Mouse (Mus musculus) stomach, postnatal 0 days (tissue): ENCODE results near the gene Mtfr1l. TPM values are rescaled to one million over a fixed set of nuclear protein-coding genes. Genes with fewer than 3 reads are reported as not detected.

Source experiments
- ATAC-seq: fragments of 200-750 bp; cut with Nextera tagmentation; 2 replicates; pipeline ENCODE4 v1.8.0; 2017; ENCODE audit not compliant: low FRiP score, low TSS enrichment
- DNase-seq: peaks from one replicate; pipeline ENCODE4 v3.0.0-alpha.2; 2016; ENCODE audit warnings: low spot score
- H3K27ac ChIP-seq: fragments of 300-500 bp; sonication (generic); replicated peaks from 2 replicates; pipeline ENCODE4 v1.5.1; 2014; ENCODE audit warnings: mild to moderate bottlenecking, control low read depth
- H3K27me3 ChIP-seq: fragments of 300-500 bp; sonication (generic); 2 replicates; pipeline ENCODE4 v1.6.1; 2014; ENCODE audit warnings: low read length; ENCODE audit not compliant: control insufficient read depth, insufficient read depth
- H3K36me3 ChIP-seq: fragments of 300-500 bp; sonication (generic); 2 replicates; pipeline ENCODE4 v1.6.1; 2014; ENCODE audit warnings: low read length, mixed read lengths; ENCODE audit not compliant: control insufficient read depth, insufficient read depth
- H3K4me1 ChIP-seq: fragments of 300-500 bp; sonication (generic); replicated peaks from 2 replicates; pipeline ENCODE4 v1.6.1; 2014; ENCODE audit warnings: antibody characterized with exemption; ENCODE audit not compliant: control insufficient read depth, insufficient read depth
- H3K4me2 ChIP-seq: fragments of 300-500 bp; sonication (generic); replicated peaks from 2 replicates; pipeline ENCODE4 v1.6.1; 2014; ENCODE audit warnings: low read depth, mild to moderate bottlenecking, control low read depth, moderate library complexity
- H3K4me3 ChIP-seq: fragments of 300-500 bp; sonication (generic); 2 replicates; pipeline ENCODE4 v1.5.1; 2014; ENCODE audit warnings: low read depth, low read length, control low read depth
- H3K9ac ChIP-seq: fragments of 300-500 bp; sonication (generic); 2 replicates; pipeline ENCODE4 v1.6.1; 2014; ENCODE audit warnings: mild to moderate bottlenecking, low read length, control low read depth, mixed read lengths
- H3K9me3 ChIP-seq: fragments of 300-500 bp; sonication (generic); 2 replicates; pipeline ENCODE4 v1.6.1; 2016; ENCODE audit warnings: low read length; ENCODE audit not compliant: control insufficient read depth
- CTCF ChIP-seq: IDR thresholded peaks from 2 replicates; pipeline ENCODE4 v1.5.1; 2016; ENCODE audit warnings: antibody characterized with exemption, low read depth, mild to moderate bottlenecking, moderate library complexity
- EP300 ChIP-seq: optimal IDR thresholded peaks from 2 replicates; pipeline ENCODE3; 2016; ENCODE audit warnings: antibody characterized with exemption
- WGBS: fragments of 180-500 bp; shearing (Covaris S2); extraction: QIAGEN DNeasy Blood & Tissue Kit; methylation state at CpG from one replicate; pipeline ENCODE4 v1.1.7; 2014; 5-methylcytosine and 5-hydroxymethylcytosine counted together
- polyA plus RNA-seq: library from polyadenylated mRNA; unstranded; fragments of >200 nt; fragmentation: Nextera tagmentation; extraction: Ambion mirVana; gene quantifications from 2 replicates; pipeline ENCODE4 v1.2.1, GENCODE M21; 2015

Gene Mtfr1l
- polyA plus RNA-seq, 1 experiment from 2014 or later = 64.7 TPM

GRCm38 (mm10) chr4:134543261-134543660, 8.1 kb upstream of the Mtfr1l start:
- Histone ChIP-seq H3K4me1 (0 out of 2 replicates have a peak, but pooled peaks cover 3% of the 10 kb centered on the region), H3K27ac (no peak overlapping the region), H3K9ac (no peak overlapping the region), H3K4me2 (no peak overlapping the region), H3K9me3 (no peaks in the 10 kb centered on the region), H3K27me3 (no peaks in the 10 kb centered on the region), H3K36me3 (peaks cover 14% of the 10 kb centered on the region), H3K4me3 (no peak overlapping the region)
- WGBS = 3% methylated on average over 5 of the region's 5 CpGs
- no peak for TF ChIP-seq EP300
- TF ChIP-seq CTCF = peak; percentile 99
- ATAC-seq = peak; percentile 75
- DNase-seq = peak; percentile 96

DNA sequence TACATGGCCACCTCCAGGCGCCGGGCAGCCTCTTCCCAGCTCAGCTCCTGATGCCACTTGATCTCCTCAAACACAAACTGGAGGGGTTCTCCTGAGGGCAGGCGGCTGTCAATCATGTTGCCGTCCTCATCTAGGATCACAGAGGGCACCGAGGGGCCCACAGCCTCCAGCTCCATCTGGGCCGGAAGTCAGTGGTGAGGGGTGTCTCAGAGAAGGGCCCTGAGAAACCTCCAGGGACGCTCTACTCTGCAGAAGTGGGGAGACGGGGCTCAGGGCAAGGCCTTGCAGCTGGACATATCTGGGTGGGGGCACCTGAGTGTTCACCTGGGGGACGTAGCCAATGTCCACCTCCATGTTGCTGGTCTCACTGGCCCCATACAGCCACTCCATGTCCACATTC, 7.5 kb upstream of the Mtfr1l start:
- no peak overlapping the region for H3K4me3 ChIP-seq
- DNase-seq (no peak), ATAC-seq (no peak)
- H3K9ac ChIP-seq = no peak overlapping the region
- H3K4me2 ChIP-seq = no peak overlapping the region
- TF ChIP-seq EP300 (no peak), CTCF (no peak)
- H3K27ac ChIP-seq = no peak overlapping the region
- no peaks in the 10 kb centered on the region for H3K9me3 ChIP-seq
- peaks cover 14% of the 10 kb centered on the region for H3K36me3 ChIP-seq
- WGBS = 91% methylated on average over 9 of the region's 9 CpGs
- H3K27me3 ChIP-seq = no peaks in the 10 kb centered on the region
- 0 out of 2 replicates have a peak, but pooled peaks cover 3% of the 10 kb centered on the region for H3K4me1 ChIP-seq

GRCm38 (mm10) chr4:134538997-134539580, 3.9 kb upstream of the Mtfr1l start:
- H3K36me3 ChIP-seq = peaks cover 6% of the 10 kb centered on the region
- DNase-seq (no peak), ATAC-seq (no peak)
- no peak overlapping the region for H3K4me3 ChIP-seq
- no peak overlapping the region for H3K9ac ChIP-seq
- H3K4me2 ChIP-seq = no peak overlapping the region
- 82% methylated on average over 10 of the region's 10 CpGs for WGBS
- no peak for TF ChIP-seq CTCF
- no peaks in the 10 kb centered on the region for H3K4me1 ChIP-seq
- H3K27me3 ChIP-seq = no peaks in the 10 kb centered on the region
- no peak overlapping the region for H3K27ac ChIP-seq
- H3K9me3 ChIP-seq = no peaks in the 10 kb centered on the region

DNA sequence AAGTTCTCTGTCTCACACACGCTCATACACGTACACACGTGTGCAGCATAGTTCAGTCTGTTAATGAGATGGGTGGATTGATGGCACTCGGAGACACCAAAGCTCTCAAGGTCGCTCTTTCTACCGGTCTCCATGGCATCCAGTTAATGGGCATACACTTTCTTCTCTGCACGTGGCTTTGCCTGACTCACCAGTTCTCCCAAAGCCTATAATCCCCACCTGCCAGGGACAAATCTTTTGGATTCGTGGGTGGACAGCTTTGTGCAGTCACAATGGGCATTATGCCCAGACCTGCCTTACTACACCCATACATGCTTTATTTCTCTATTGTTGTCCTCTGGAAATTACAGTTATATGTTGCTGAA, 582 bp upstream of the Mtfr1l start:
- Histone ChIP-seq H3K27ac (peak overlapping the region; percentile 92), H3K36me3 (peaks cover 6% of the 10 kb centered on the region), H3K9me3 (no peaks in the 10 kb centered on the region), H3K9ac (peak overlapping the region; percentile 88), H3K4me2 (peak overlapping the region; percentile 99), H3K27me3 (no peaks in the 10 kb centered on the region), H3K4me1 (no peaks in the 10 kb centered on the region), H3K4me3 (peak overlapping the region; percentile 81)
- WGBS = 1% methylated on average over 8 of the region's 8 CpGs
- peak; percentile 46 for DNase-seq
- TF ChIP-seq CTCF = no peak
- ATAC-seq = peak; percentile 6; the same call in 1 of the 2 replicates

- TF ChIP-seq EP300 (no peak), CTCF (no peak; the same call in 1 of the 2 replicates)
- Histone ChIP-seq H3K4me2 (peak overlapping the region; percentile 99), H3K27ac (peak overlapping the region; percentile 92), H3K4me1 (no peaks in the 10 kb centered on the region), H3K4me3 (peak overlapping the region; percentile 81), H3K36me3 (peaks cover 6% of the 10 kb centered on the region; the same call in 1 of the 2 replicates), H3K9me3 (no peaks in the 10 kb centered on the region), H3K27me3 (no peaks in the 10 kb centered on the region), H3K9ac (peak overlapping the region; percentile 88)
- under 1% methylated on average over 50 of the region's 57 CpGs for WGBS
- ATAC-seq (peak; percentile 1; the same call in 1 of the 2 replicates), DNase-seq (peak; percentile 81)
Measured at GRCm38 (mm10) chr4:134534124-134534886, 882 bp downstream of the Mtfr1l start.

DNA sequence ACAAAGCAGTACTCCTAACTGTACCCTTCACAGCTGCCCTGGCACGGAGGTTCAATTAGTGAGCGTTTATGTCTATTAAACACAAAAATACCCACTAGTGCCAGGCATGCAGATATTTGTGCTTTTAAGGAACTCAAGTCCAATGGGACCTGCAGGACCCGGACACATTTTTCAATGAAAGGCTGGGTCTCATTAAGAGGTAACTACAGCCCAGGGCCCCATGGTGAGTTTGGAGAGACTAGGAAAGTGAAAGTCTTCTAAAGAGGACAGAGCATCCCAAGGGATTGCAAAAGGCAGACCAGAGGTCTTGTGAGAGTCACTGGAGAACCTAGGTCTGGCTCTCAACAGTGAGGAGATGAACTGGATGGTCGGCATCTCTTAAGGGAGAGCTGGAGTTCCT, 1.8 kb downstream of the Mtfr1l start:
- H3K4me1 ChIP-seq = no peaks in the 10 kb centered on the region
- no peak for DNase-seq
- WGBS = 74% methylated on average over 4 of the region's 4 CpGs
- no peak overlapping the region for H3K27ac ChIP-seq
- no peak overlapping the region; the same call in 1 of the 2 replicates for H3K4me2 ChIP-seq
- TF ChIP-seq CTCF = no peak
- TF ChIP-seq EP300 = no peak
- no peaks in the 10 kb centered on the region for H3K27me3 ChIP-seq
- peaks cover 12% of the 10 kb centered on the region for H3K36me3 ChIP-seq
- H3K4me3 ChIP-seq = no peak overlapping the region
- H3K9me3 ChIP-seq = no peaks in the 10 kb centered on the region
- no peak overlapping the region for H3K9ac ChIP-seq
- no peak for ATAC-seq
